Mouse (Mus musculus) erythroblast, embryonic 14.5 days (primary cell): ENCODE measurements around the gene Fam178b. TPM values are rescaled to one million over a fixed set of nuclear protein-coding genes. Genes with fewer than 3 reads are reported as not detected.
A peak's percentile ranks its signal among the peaks of the same experiment; 100 is the strongest.

Experiments
- H3K27me3 ChIP-seq: 2 replicates; pipeline ENCODE4 v1.6.1; 2012; ENCODE audit warnings: inconsistent platforms; ENCODE audit not compliant: control insufficient read depth
- H3K36me3 ChIP-seq: 2 replicates; pipeline ENCODE4 v1.6.1; 2012; ENCODE audit warnings: mild to moderate bottlenecking, inconsistent platforms; ENCODE audit not compliant: control insufficient read depth
- H3K4me1 ChIP-seq: 2 replicates; pipeline ENCODE4 v1.6.1; 2012; ENCODE audit warnings: inconsistent platforms; ENCODE audit not compliant: control insufficient read depth
- H3K4me3 ChIP-seq: replicated peaks from 2 replicates; pipeline ENCODE3; 2012; ENCODE audit warnings: moderate library complexity, mild to moderate bottlenecking, inconsistent platforms
- H3K9me3 ChIP-seq: 2 replicates; pipeline ENCODE4 v1.6.1; 2012; ENCODE audit warnings: low read length, inconsistent platforms, mixed read lengths; ENCODE audit not compliant: control insufficient read depth
- GATA1 ChIP-seq: IDR thresholded peaks from 2 replicates; pipeline ENCODE4 v1.6.1; 2012; ENCODE audit warnings: low read length, inconsistent platforms, mixed read lengths
- TAL1 ChIP-seq: IDR thresholded peaks from 3 replicates; pipeline ENCODE4 v1.6.1; 2012; ENCODE audit warnings: low read length, inconsistent platforms, mixed read lengths
- polyA plus RNA-seq: library from polyadenylated mRNA; stranded (reverse); fragments of >175 nt; gene quantifications from 2 replicates; pipeline ENCODE4 v1.2.3, GENCODE M21; 2012

Fam178b gene
- polyA plus RNA-seq, 1 experiment = 0.04 TPM

GRCm38 (mm10) chr1:36529274-36529673 is 153.7 kb downstream of the Fam178b start:
- no peak for TF ChIP-seq TAL1
- no peak for TF ChIP-seq GATA1
- Histone ChIP-seq H3K9me3 (no peaks in the 10 kb centered on the region), H3K27me3 (no peaks in the 10 kb centered on the region), H3K36me3 (peaks cover 43% of the 10 kb centered on the region), H3K4me3 (no peak overlapping the region), H3K4me1 (no peaks in the 10 kb centered on the region)

GRCm38 (mm10) chr1:36528351-36528750 is 154.6 kb downstream of the Fam178b start:
- H3K27me3 ChIP-seq = no peaks in the 10 kb centered on the region
- no peak overlapping the region for H3K4me3 ChIP-seq
- peaks cover 52% of the 10 kb centered on the region for H3K36me3 ChIP-seq
- H3K9me3 ChIP-seq = no peaks in the 10 kb centered on the region
- no peak for TF ChIP-seq TAL1
- TF ChIP-seq GATA1 = no peak
- H3K4me1 ChIP-seq = no peaks in the 10 kb centered on the region

- Histone ChIP-seq H3K4me1 (no peaks in the 10 kb centered on the region), H3K4me3 (no peak overlapping the region), H3K36me3 (peaks cover 63% of the 10 kb centered on the region), H3K9me3 (no peaks in the 10 kb centered on the region), H3K27me3 (no peaks in the 10 kb centered on the region)
- no peak for TF ChIP-seq GATA1
- TF ChIP-seq TAL1 = no peak
These were observed 156.1 kb downstream of the Fam178b start for GRCm38 (mm10) chr1:36526903-36527302.

DNA sequence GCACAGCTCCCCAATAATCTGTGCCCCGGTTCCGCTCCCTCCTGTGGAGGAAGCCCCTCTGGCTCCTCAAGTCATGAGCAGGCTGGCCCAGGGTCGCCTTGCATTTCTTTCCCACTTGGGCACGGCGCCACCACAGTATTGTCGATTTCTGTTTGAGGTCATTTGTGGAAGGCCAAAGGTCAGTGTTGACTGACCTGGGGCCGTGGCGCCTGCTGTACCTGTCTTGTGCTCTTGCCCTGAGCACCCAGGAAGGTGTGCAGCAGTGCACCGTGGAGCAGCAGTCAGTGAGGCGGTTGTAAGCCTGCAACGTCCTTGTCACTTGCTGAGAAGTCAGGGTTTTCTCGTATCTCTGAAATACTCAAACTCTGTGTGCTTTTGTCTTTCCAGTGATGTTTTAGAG is 157.2 kb downstream of the Fam178b start:
- H3K9me3 ChIP-seq = no peaks in the 10 kb centered on the region
- TF ChIP-seq TAL1 (no peak), GATA1 (no peak)
- no peaks in the 10 kb centered on the region for H3K4me1 ChIP-seq
- peaks cover 64% of the 10 kb centered on the region for H3K36me3 ChIP-seq
- H3K27me3 ChIP-seq = no peaks in the 10 kb centered on the region
- no peak overlapping the region for H3K4me3 ChIP-seq

DNA sequence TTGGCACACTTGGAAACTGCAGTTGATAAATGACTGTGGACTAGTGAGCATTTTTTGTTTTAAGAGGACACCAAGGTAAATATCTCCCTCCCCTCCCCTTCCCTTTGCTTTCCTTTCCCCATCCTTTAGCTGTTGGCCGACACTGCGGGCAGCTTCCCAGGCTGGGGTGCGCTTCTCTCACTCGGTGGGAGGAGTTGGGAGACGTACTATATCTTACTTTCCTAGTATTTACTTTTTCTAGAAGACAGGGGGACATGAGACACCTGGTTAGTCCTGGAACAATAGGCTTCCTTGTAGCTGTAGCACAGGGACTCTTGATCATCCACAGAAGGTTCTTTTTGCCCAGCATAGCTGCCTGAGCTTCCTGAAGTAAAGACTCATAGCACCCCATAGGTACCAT is 158.9 kb downstream of the Fam178b start:
- Histone ChIP-seq H3K36me3 (peaks cover 77% of the 10 kb centered on the region), H3K27me3 (no peaks in the 10 kb centered on the region)

DNA sequence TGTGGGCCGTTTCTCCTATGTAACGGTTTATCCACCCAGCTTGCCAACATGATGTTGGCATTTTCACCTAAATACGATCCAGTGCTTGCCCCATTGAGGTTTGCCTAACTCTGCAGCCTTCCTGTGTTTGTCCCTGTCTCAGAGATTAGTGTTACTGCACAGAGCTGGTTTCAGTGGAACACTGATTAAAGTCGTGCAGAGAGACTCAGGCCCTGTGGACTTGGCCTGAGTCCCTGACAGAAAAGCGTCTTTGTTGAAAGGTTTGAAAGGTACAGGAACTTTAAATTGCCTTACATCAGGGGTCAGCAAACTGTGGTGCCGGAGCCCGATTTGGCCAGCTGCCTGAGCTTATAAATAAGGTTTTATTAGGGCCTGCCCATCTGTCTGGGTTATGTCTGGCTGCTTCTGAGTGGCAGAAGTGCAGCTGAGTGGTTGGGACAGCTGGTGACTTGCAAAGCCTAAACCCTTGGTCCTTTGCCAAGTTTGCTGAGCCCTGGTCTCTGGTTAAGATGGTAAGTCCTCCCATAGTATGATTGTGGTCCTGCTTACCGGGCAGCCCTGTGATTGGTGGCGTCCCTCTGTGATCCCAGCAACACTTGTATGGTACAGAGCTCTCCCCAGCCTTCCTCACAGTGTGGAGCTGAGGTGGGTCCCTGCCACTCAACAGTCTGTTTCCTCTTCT is 159.5 kb downstream of the Fam178b start:
- TF ChIP-seq GATA1 = no peak
- no peak for TF ChIP-seq TAL1
- Histone ChIP-seq H3K4me1 (no peaks in the 10 kb centered on the region), H3K27me3 (no peaks in the 10 kb centered on the region), H3K9me3 (no peaks in the 10 kb centered on the region), H3K36me3 (peaks cover 83% of the 10 kb centered on the region), H3K4me3 (no peak overlapping the region)

More for the DNA sequence above, 158.9 kb downstream of the Fam178b start:
- no peaks in the 10 kb centered on the region for H3K9me3 ChIP-seq
- TF ChIP-seq GATA1 (no peak), TAL1 (no peak)
- no peaks in the 10 kb centered on the region for H3K4me1 ChIP-seq
- no peak overlapping the region for H3K4me3 ChIP-seq

DNA sequence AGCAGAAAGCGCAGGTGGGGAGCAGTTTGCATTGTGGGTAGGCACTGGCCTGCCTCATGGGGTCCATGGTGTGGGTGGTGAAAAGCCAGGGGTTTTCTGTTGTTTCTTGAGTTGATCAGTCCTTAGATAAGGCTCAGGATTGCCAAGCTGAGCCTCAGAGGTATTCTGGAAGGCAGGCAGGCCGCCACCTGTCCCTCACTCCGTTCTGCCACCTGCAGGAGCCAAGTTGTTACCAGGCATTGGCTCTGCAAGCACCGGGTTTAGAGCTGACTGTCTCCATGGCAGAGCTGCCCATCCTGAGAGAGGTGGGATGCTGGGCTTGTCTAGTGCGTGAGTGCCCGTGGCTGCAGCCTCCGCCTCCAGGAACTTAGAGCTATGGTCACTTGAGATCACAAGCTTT is 160.8 kb downstream of the Fam178b start:
- H3K36me3 ChIP-seq = peaks cover 93% of the 10 kb centered on the region
- no peak overlapping the region for H3K4me3 ChIP-seq
- no peaks in the 10 kb centered on the region for H3K4me1 ChIP-seq
- no peaks in the 10 kb centered on the region for H3K9me3 ChIP-seq
- no peak for TF ChIP-seq GATA1
- TF ChIP-seq TAL1 = no peak
- H3K27me3 ChIP-seq = no peaks in the 10 kb centered on the region

DNA sequence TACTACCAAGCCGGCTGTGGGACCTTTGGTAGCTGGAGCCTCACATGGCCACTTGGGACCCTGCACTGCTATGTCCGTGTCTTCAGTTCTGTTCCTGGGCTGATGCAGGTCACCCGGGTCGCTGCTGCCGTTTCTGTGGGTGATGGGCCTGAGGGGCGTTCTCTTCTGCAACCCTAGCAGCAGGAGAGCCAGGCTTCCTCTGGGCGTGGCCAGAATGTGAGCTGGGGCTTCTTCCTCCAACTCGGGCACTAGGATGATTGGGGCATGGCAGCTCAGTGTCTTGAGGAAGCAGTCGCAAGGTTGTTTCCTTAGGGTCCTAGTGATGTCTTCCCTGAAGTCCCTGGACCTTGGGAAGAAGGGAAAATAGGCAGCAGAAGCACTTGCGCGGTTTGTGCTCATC is 163.4 kb downstream of the Fam178b start:
- TF ChIP-seq TAL1 (no peak), GATA1 (no peak)
- H3K9me3 ChIP-seq = no peaks in the 10 kb centered on the region
- peaks cover 92% of the 10 kb centered on the region for H3K36me3 ChIP-seq
- H3K27me3 ChIP-seq = no peaks in the 10 kb centered on the region
- H3K4me3 ChIP-seq = no peak overlapping the region
- H3K4me1 ChIP-seq = peaks cover 6% of the 10 kb centered on the region

DNA sequence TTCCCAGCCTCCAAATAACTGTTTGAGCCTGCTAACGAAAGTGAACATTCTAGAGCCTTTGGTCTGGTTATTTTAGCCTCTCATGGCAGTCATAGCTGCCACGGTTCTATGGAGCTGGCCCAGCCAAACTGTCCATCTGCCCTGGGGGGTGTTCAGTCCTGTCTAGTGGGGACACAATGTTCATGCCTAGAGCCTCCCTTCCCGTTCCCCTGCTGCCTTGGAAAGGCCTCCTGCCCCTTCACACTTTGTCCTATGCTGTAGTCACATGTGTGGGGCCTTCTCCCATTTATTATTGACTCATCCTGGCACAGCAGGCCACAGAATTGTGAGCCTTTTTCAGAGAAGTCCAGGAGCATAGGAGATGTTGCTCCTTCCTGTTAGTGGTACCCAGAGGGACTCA is 164.7 kb downstream of the Fam178b start:
- Histone ChIP-seq H3K4me1 (peaks cover 18% of the 10 kb centered on the region), H3K36me3 (peaks cover 84% of the 10 kb centered on the region), H3K4me3 (no peak overlapping the region), H3K9me3 (no peaks in the 10 kb centered on the region), H3K27me3 (no peaks in the 10 kb centered on the region)
- TF ChIP-seq TAL1 = no peak
- no peak for TF ChIP-seq GATA1

DNA sequence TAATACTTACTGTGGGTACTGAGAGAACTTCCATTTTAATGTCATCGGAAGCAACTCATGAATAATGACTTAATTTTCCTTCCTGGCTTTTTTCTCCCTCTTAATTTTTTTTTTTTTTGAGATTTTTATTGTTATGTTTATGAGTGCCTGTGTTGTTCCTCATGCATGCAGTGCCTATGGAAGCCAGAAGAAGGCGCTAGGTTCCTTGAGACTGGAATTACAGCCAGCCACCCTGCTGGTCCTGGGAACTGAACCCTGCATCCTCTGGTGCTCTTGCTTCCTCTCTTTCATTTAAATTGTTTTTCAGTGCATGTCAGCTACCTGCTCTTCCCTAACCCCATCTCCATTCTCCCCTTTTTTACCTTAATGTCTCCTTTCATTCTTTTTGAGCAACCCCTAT is 169.3 kb downstream of the Fam178b start:
- H3K4me1 ChIP-seq = peaks cover 33% of the 10 kb centered on the region
- peaks cover 40% of the 10 kb centered on the region for H3K36me3 ChIP-seq
- no peak for TF ChIP-seq TAL1
- TF ChIP-seq GATA1 = no peak
- no peaks in the 10 kb centered on the region for H3K27me3 ChIP-seq
- H3K9me3 ChIP-seq = no peaks in the 10 kb centered on the region
- H3K4me3 ChIP-seq = peak overlapping the region; percentile 88
